Mouse (Mus musculus): ENCODE data around the gene Hist1h2be.
"Not testable (repeated sequence)": the region's sequence is repeated elsewhere in the genome, so short reads cannot be mapped to it uniquely, and the experiment has no call there.

- TF ChIP-seq CTCF, EP300 (IDR thresholded peaks at IDR 0.05; ENCODE audit: low read depth): not testable (repeated sequence)
Observed at GRCm38 (mm10) chr13:23575864-23576313, 45.0 kb downstream of the Hist1h2be start.

All from heart, postnatal 0 days (tissue).